7 mouse cellular contexts compared by ENCODE assay signal in the genomic region with DNA sequence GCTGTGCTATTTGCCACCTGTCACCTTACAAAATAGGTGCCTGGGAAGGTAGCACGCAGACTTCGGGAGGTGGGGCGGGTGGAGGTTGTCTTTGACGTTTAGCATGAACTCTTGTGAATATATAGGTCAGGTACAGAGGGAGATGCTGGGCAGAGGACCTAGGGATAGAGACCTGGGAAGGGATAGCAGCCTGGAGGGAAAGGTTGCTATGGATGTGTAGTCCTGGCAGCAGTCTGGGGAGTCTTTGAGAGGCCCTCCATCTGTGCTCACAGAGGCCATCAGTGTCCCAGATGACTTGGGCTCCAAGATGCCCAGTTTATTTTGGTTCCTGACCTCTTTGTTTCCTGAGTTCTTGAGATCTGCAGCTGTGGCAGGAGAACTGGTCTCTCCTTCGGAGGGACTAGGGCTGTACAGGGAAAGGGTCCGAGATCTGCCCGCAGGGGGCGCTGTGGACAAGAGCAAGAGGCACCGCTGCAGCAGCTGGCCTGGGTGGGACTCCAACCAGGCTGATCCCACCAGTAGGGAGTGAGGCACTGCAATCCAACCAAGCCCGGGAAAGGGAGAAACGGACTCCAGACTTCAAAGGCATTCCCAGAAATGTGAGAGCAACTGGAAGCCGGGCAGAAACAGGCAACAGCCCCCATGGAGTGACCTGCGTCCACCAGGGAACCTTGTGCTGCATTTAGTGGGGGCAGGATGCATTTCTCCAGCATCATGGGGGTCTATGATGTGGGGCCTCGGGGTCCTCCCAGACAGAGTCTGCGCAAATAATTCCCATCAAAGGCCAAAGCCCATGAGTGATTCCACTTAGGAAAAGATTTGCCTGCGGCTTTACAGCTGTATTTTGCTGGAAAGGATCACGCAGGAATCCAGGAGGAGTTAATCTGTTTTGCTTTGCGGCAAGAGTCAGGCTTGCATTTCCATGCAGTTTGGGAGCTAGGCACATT.
DNase-seq lines count a peak whose midpoint lies in the region; ATAC-seq and TF ChIP-seq lines count a peak whose summit lies in the region.

No protein-coding gene starts in this region.

- intact Hi-C loops in gastrocnemius, postnatal 14 days (cut with DNase I; ENCODE audit: low total_unique reads), result no loop called here

- H3K4me3 ChIP-seq in intestine, postnatal 0 days (ENCODE audit: low read depth, low read length), result no peak overlapping the region
- no peak overlapping the region for H3K4me3 ChIP-seq in limb, embryonic 11.5 days (ENCODE audit: low read depth, low read length)

- H3K36me3 ChIP-seq in intestine, postnatal 0 days (ENCODE audit: control insufficient read depth, insufficient read depth), result no peaks in the 10 kb centered on the region
- H3K36me3 ChIP-seq in limb, embryonic 11.5 days (ENCODE audit: control insufficient read depth, insufficient read depth, low read length), result no peaks in the 10 kb centered on the region

- no peak for ATAC-seq in intestine, postnatal 0 days
- ATAC-seq in limb, embryonic 11.5 days (ENCODE audit: insufficient number of reproducible peaks, low FRiP score, low TSS enrichment, low read depth), result peak; percentile 95
- 0 out of 2 replicates have a peak, but pooled peaks have one; percentile 47 for ATAC-seq in monocyte, adult 5-6 weeks (replicated peaks; ENCODE audit: insufficient number of reproducible peaks, low FRiP score, low TSS enrichment, poor library complexity, severe bottlenecking)

- DNase-seq in adrenal gland, adult (ENCODE audit: inconsistent age in 2 of 2, low spot score in 1 of 2), result peak; percentile 68 to 90
- peak; percentile 92 to 95 for DNase-seq in cerebellum, postnatal 4 days (ENCODE audit: low spot score in 2 of 2)
- DNase-seq in gastrocnemius, postnatal 14 days, result peak; percentile 92
- peak; percentile 99 for DNase-seq in limb, embryonic 11.5 days (ENCODE audit: low spot score)
- DNase-seq in spleen, postnatal 36 days (ENCODE audit: low spot score in 2 of 2), result peak; percentile 55 to 60

- H3K27me3 ChIP-seq in intestine, postnatal 0 days (replicated peaks; ENCODE audit: control insufficient read depth, insufficient read depth, low read length), result no peaks in the 10 kb centered on the region
- 0 out of 2 replicates have a peak, but pooled peaks cover 2% of the 10 kb centered on the region for H3K27me3 ChIP-seq in limb, embryonic 11.5 days (ENCODE audit: control insufficient read depth, insufficient read depth, low read length)

- 36% methylated on average over 18 of the region's 18 CpGs for WGBS in intestine, postnatal 0 days
- WGBS in limb, embryonic 11.5 days, result 18% methylated on average over 18 of the region's 18 CpGs

- no peak overlapping the region for H3K9ac ChIP-seq in intestine, postnatal 0 days (ENCODE audit: low read depth, low read length)
- H3K9ac ChIP-seq in limb, embryonic 11.5 days (ENCODE audit: low read length), result no peak overlapping the region

- peak; percentile 91 for TF ChIP-seq CTCF in intestine, postnatal 0 days (IDR thresholded peaks at IDR 0.05; ENCODE audit: low read depth)

- H3K4me2 ChIP-seq in intestine, postnatal 0 days (replicated peaks; ENCODE audit: low read depth), result no peak overlapping the region
- H3K4me2 ChIP-seq in limb, embryonic 11.5 days (ENCODE audit: low read depth, severe bottlenecking), result peak overlapping the region; percentile 20; the same call in 1 of the 2 replicates

- H3K4me1 ChIP-seq in intestine, postnatal 0 days (replicated peaks; ENCODE audit: control insufficient read depth, insufficient read depth, low read length), result no peaks in the 10 kb centered on the region
- H3K4me1 ChIP-seq in limb, embryonic 11.5 days (ENCODE audit: control insufficient read depth, insufficient read depth, low read length), result peaks cover 9% of the 10 kb centered on the region

- no peaks in the 10 kb centered on the region for H3K9me3 ChIP-seq in intestine, postnatal 0 days (ENCODE audit: control insufficient read depth)
- H3K9me3 ChIP-seq in limb, embryonic 11.5 days (ENCODE audit: control insufficient read depth, low read length), result no peaks in the 10 kb centered on the region

- no peak overlapping the region for H3K27ac ChIP-seq in intestine, postnatal 0 days (ENCODE audit: low read depth, low read length)
- peak overlapping the region; percentile 42; the same call in 1 of the 2 replicates for H3K27ac ChIP-seq in limb, embryonic 11.5 days (replicated peaks; ENCODE audit: low read depth, low read length)
